Mouse (Mus musculus): ENCODE data around the gene Vps37b. TPM values are rescaled to one million over a fixed set of nuclear protein-coding genes. Genes with fewer than 3 reads are reported as not detected.

Vps37b gene
- polyA plus RNA-seq, 1 experiment from 2014 or later: 70.9 TPM

DNA sequence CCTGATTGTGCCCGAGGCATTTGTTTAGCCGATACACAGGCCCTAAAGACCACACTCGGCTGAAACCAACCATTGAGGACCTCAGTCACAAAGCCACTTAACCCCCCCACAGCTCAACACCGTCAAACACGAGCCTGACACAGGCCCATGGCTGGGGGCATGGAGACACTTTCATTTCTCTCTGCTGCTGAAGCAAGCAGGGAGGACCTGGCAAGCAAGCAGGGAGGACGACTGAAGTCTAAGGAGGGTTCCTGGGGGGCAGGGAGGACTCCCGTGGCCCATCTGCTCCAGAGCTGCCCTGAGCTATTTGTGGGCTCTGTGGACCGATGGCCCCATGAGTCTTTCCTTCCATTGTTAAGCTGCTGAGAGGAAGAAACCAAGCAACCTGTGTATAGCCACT lies 20.1 kb downstream of the Vps37b start:
- peak overlapping the region; percentile 42 for H3K4me2 ChIP-seq (ENCODE audit: low read length)
- H3K4me1 ChIP-seq (ENCODE audit: control insufficient read depth, insufficient read depth, low read depth, low read length): peaks cover 54% of the 10 kb centered on the region
- H3K27ac ChIP-seq (ENCODE audit: low read depth, low read length): peak overlapping the region; percentile 58
- ATAC-seq: no peak
- H3K36me3 ChIP-seq (ENCODE audit: control insufficient read depth, insufficient read depth, low read length): peaks cover 17% of the 10 kb centered on the region
- peak overlapping the region; percentile 51 for H3K9ac ChIP-seq (ENCODE audit: low read depth, low read length)
- H3K27me3 ChIP-seq (replicated peaks; ENCODE audit: control insufficient read depth, insufficient read depth, low read length): no peaks in the 10 kb centered on the region
- H3K9me3 ChIP-seq (ENCODE audit: control insufficient read depth, low read length): no peaks in the 10 kb centered on the region
- WGBS: 5% methylated on average over 8 of the region's 8 CpGs
- no peak overlapping the region for H3K4me3 ChIP-seq (ENCODE audit: low read length)

DNA sequence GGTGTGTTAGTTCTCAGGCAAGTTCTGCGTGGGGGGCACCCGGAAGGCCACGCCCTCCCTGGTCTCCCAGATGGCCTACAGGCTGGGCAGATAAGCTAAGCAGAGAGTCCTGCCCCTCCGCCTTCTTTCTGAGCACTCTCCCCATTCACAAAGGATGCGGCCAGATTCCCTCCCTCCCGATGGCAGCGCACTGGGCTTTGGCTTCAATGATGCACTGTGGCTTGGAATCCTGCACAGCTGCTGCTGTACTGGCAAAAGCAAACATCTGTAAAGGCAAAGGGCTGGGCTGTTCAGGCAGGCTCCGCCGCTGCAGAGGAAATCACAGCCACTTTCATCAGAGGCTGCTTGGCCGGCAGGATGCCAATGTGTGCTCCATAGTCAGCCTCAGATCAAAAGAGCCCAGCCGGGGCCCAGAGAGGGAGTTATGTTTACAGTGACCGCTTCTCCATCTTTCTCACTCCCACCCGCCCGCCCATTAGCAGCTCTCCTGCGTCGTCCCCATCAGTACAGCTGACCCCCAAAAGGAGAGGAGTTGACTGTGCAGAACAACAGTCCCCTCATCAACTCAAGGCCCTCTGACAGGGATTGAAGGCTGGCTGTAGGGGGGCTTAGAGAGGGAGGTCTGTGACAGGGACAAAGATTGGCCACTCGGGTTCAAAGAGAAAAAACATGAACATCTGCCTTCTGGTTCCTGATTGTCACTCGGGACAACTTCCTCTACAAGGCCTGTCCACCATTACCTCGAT lies 21.0 kb downstream of the Vps37b start:
- H3K4me3 ChIP-seq (ENCODE audit: low read length): no peak overlapping the region
- H3K27ac ChIP-seq (ENCODE audit: low read depth, low read length): peak overlapping the region; percentile 58
- no peaks in the 10 kb centered on the region for H3K27me3 ChIP-seq (replicated peaks; ENCODE audit: control insufficient read depth, insufficient read depth, low read length)
- H3K4me2 ChIP-seq (ENCODE audit: low read length): peak overlapping the region; percentile 44
- WGBS: 3% methylated on average over 19 of the region's 19 CpGs
- peak overlapping the region; percentile 60 for H3K9ac ChIP-seq (ENCODE audit: low read depth, low read length)
- peak; percentile 76 for ATAC-seq
- peaks cover 21% of the 10 kb centered on the region for H3K36me3 ChIP-seq (ENCODE audit: control insufficient read depth, insufficient read depth, low read length)
- no peaks in the 10 kb centered on the region for H3K9me3 ChIP-seq (ENCODE audit: control insufficient read depth, low read length)
- peaks cover 52% of the 10 kb centered on the region for H3K4me1 ChIP-seq (ENCODE audit: control insufficient read depth, insufficient read depth, low read depth, low read length)

DNA sequence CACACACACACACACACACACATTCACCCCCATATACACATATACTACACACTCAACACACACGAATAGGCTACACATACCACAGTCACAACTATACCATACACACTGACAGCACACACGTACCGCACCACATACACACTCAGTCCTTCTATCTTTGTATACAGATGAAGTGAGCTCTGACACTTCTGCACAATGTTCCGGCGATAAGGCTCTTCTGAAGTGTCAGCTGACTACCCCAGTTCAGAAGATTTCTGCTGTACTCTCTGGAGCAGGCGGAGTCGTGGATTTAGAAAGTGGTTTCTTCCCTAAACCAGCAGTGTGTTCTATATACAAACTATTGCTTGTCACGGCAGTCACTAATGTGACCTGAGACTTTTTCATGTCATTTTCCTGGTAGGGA lies 22.0 kb downstream of the Vps37b start:
- H3K36me3 ChIP-seq (ENCODE audit: control insufficient read depth, insufficient read depth, low read length): peaks cover 28% of the 10 kb centered on the region
- no peak overlapping the region for H3K4me2 ChIP-seq (ENCODE audit: low read length)
- peak overlapping the region; percentile 58 for H3K27ac ChIP-seq (ENCODE audit: low read depth, low read length)
- H3K27me3 ChIP-seq (replicated peaks; ENCODE audit: control insufficient read depth, insufficient read depth, low read length): no peaks in the 10 kb centered on the region
- no peak overlapping the region for H3K4me3 ChIP-seq (ENCODE audit: low read length)
- no peaks in the 10 kb centered on the region for H3K9me3 ChIP-seq (ENCODE audit: control insufficient read depth, low read length)
- WGBS: 88% methylated on average over 8 of the region's 8 CpGs
- H3K9ac ChIP-seq (ENCODE audit: low read depth, low read length): no peak overlapping the region
- peaks cover 47% of the 10 kb centered on the region for H3K4me1 ChIP-seq (ENCODE audit: control insufficient read depth, insufficient read depth, low read depth, low read length)
- no peak for ATAC-seq

DNA sequence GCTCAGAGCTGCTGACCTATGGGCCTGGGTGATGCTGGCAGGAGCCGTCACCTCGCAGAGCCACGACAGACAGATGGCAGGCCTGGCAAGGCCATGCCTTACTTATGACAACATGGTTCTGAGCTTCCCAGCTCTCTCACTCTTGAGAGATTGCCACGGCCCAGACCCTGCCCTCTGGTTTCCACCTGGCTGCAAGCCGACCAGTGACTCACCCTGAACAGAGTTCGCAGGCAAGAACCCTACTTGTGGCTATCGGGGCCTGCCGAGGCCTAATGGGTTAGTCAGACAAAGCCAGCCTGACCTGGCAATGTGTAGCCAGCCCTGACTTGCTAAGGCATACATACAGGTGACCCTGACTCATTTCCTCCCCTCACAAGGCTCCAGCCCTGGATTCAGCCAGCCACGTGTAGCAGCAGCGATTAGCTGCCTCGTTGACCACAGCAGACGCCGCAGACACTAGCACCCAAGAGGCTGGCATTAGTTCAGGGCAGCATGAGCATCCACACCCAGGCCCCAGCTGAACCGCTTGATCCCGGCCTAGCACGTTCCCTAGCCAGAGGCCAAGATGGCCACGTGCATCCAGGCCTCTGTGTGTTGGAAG lies 25.1 kb downstream of the Vps37b start:
- H3K9ac ChIP-seq (ENCODE audit: low read depth, low read length): no peak overlapping the region
- WGBS: 67% methylated on average over 17 of the region's 17 CpGs
- no peak overlapping the region for H3K4me2 ChIP-seq (ENCODE audit: low read length)
- peaks cover 24% of the 10 kb centered on the region for H3K4me1 ChIP-seq (ENCODE audit: control insufficient read depth, insufficient read depth, low read depth, low read length)
- H3K27me3 ChIP-seq (replicated peaks; ENCODE audit: control insufficient read depth, insufficient read depth, low read length): no peaks in the 10 kb centered on the region
- no peak overlapping the region for H3K4me3 ChIP-seq (ENCODE audit: low read length)
- peak overlapping the region; percentile 36; the same call in 1 of the 2 replicates for H3K27ac ChIP-seq (ENCODE audit: low read depth, low read length)
- peaks cover 36% of the 10 kb centered on the region for H3K36me3 ChIP-seq (ENCODE audit: control insufficient read depth, insufficient read depth, low read length)
- no peak for ATAC-seq
- no peaks in the 10 kb centered on the region for H3K9me3 ChIP-seq (ENCODE audit: control insufficient read depth, low read length)

DNA sequence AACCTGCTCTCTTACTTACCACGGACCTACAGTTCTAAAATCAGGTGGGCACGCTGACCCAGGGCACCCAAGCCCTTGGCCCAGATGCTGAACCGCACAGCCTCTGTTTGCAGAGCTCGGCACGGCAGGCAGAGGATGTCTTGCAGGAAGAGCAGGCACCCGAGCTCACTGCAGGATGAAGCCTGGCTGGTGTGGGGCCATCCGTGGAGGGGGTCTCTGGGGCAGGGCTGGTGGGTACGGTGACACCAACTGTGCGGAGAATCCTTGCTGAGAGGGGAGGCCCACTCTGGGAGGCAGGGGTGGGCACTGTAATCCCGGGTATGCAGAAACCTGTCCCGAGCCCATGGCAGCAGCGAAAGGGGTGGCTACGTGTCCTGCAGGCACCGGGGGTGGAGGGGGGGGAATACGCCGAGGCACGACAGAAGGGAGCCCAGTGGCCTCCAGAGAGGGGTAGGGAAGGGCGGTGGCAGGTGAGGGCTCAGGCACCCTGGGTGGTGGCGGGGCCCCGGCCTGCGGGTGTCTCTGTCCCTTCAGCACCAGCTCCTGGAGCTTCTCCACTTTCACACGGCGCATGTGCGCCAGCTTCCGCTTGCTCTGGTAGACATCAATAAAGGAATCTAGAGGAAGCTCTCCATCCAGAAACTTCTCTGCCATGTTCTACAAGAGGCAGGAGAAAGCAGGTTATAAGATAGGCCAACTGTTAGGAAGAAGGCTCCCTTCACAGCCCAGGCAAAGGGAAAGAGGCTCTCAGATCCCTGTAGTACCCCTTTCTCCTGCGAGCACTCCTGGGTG lies 25.8 kb downstream of the Vps37b start:
- Histone ChIP-seq H3K9me3 (ENCODE audit: control insufficient read depth, low read length) (no peaks in the 10 kb centered on the region), H3K4me3 (ENCODE audit: low read length) (no peak overlapping the region), H3K4me2 (ENCODE audit: low read length) (no peak overlapping the region), H3K27me3 (replicated peaks; ENCODE audit: control insufficient read depth, insufficient read depth, low read length) (no peaks in the 10 kb centered on the region), H3K4me1 (ENCODE audit: control insufficient read depth, insufficient read depth, low read depth, low read length) (peaks cover 19% of the 10 kb centered on the region), H3K36me3 (ENCODE audit: control insufficient read depth, insufficient read depth, low read length) (peaks cover 40% of the 10 kb centered on the region), H3K27ac (ENCODE audit: low read depth, low read length) (peak overlapping the region; percentile 36; the same call in 1 of the 2 replicates), H3K9ac (ENCODE audit: low read depth, low read length) (no peak overlapping the region)
- no peak for ATAC-seq
- WGBS: 81% methylated on average over 26 of the region's 26 CpGs

DNA sequence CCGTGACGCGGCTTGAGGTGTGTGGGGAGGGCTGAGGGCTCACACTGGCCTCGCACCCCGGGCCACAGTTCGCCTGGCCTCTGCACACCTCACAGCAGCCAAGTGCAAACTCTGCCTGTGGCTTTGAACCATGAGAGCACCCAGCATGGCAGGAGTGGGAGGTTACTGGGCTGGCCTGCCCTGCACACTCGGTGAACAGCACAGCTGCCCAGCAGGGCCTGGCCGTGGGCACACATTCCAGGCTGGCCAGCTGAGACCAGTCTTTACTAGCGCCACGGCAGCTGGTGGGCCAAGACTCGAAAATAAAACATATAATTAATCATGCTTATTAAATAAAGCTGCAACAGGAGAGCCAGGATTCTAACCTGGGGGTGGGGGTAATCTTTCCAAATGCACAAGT lies 26.5 kb downstream of the Vps37b start:
- H3K4me3 ChIP-seq (ENCODE audit: low read length): no peak overlapping the region
- no peaks in the 10 kb centered on the region for H3K9me3 ChIP-seq (ENCODE audit: control insufficient read depth, low read length)
- H3K27me3 ChIP-seq (replicated peaks; ENCODE audit: control insufficient read depth, insufficient read depth, low read length): no peaks in the 10 kb centered on the region
- H3K4me2 ChIP-seq (ENCODE audit: low read length): no peak overlapping the region
- 64% methylated on average over 11 of the region's 11 CpGs for WGBS
- H3K27ac ChIP-seq (ENCODE audit: low read depth, low read length): no peak overlapping the region; the same call in 1 of the 2 replicates
- H3K4me1 ChIP-seq (ENCODE audit: control insufficient read depth, insufficient read depth, low read depth, low read length): peaks cover 17% of the 10 kb centered on the region
- H3K36me3 ChIP-seq (ENCODE audit: control insufficient read depth, insufficient read depth, low read length): peaks cover 40% of the 10 kb centered on the region
- ATAC-seq: no peak
- no peak overlapping the region for H3K9ac ChIP-seq (ENCODE audit: low read depth, low read length)

DNA sequence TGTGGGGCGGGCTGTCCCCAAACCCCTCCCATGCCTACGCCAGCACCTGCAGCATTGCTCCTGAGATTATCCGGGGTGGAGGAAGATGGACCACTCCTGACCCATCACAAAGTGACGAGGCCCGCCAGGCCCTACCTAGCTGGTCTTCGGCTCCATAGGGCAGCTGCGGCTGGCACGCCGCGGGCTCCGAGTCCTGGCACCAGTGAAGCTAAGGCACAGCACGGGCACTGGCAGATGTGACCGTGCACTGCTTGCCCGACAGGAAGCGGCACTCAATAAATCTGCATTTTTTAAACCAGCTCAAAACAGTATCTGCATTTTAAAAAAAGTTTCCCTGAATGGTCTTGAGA lies 26.9 kb downstream of the Vps37b start:
- H3K9me3 ChIP-seq (ENCODE audit: control insufficient read depth, low read length): no peaks in the 10 kb centered on the region
- H3K4me1 ChIP-seq (ENCODE audit: control insufficient read depth, insufficient read depth, low read depth, low read length): peaks cover 15% of the 10 kb centered on the region
- no peak overlapping the region for H3K27ac ChIP-seq (ENCODE audit: low read depth, low read length)
- no peak for ATAC-seq
- H3K4me3 ChIP-seq (ENCODE audit: low read length): no peak overlapping the region
- 77% methylated on average over 15 of the region's 15 CpGs for WGBS
- H3K4me2 ChIP-seq (ENCODE audit: low read length): no peak overlapping the region
- no peaks in the 10 kb centered on the region for H3K27me3 ChIP-seq (replicated peaks; ENCODE audit: control insufficient read depth, insufficient read depth, low read length)
- H3K36me3 ChIP-seq (ENCODE audit: control insufficient read depth, insufficient read depth, low read length): peaks cover 40% of the 10 kb centered on the region
- no peak overlapping the region for H3K9ac ChIP-seq (ENCODE audit: low read depth, low read length)

DNA sequence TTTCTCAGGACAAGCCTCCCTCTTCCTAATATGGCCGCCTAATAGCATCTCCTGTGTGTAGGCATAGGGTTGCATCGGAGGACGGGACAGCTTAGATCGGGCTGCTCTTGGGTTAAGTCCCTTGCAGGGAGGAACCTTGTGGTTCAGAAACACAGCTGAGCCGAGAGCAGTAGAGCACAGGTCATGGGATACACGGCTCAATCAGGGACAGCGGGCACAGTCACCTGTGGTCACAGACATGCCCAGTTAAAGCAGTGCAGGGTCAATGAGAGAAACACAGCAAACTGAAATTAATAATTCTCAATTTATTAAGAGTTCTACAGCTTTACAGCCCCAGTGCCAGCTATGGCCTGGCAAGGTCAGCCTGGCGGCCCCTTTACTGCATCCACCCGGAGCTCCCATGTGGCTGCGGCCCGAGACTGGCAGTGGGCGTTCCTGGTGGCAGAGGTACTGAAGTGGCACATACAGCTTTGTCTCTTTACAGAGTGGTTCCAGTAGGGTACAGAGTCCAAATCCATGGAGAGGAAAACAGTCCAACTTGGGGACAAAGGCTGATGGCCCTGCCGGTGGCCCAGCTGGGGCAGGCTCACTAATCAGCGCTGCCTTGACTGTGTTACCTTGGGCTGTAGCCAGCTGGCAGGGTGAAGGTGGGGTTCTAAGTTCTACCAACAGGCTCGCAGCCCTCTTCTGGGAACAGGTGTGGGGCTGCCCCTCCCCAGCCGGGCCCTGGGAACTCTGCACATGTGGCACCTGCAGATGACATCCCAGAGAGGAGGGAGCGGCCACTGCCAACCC lies 27.5 kb downstream of the Vps37b start:
- 0 out of 2 replicates have a peak, but pooled peaks have one; percentile 12 for ATAC-seq
- Histone ChIP-seq H3K27me3 (replicated peaks; ENCODE audit: control insufficient read depth, insufficient read depth, low read length) (no peaks in the 10 kb centered on the region), H3K4me2 (ENCODE audit: low read length) (no peak overlapping the region), H3K9me3 (ENCODE audit: control insufficient read depth, low read length) (no peaks in the 10 kb centered on the region), H3K27ac (ENCODE audit: low read depth, low read length) (peak overlapping the region; percentile 13; the same call in 1 of the 2 replicates), H3K9ac (ENCODE audit: low read depth, low read length) (no peak overlapping the region), H3K36me3 (ENCODE audit: control insufficient read depth, insufficient read depth, low read length) (peaks cover 39% of the 10 kb centered on the region), H3K4me3 (ENCODE audit: low read length) (no peak overlapping the region), H3K4me1 (ENCODE audit: control insufficient read depth, insufficient read depth, low read depth, low read length) (peaks cover 15% of the 10 kb centered on the region)
- WGBS: 70% methylated on average over 17 of the region's 17 CpGs
